Mouse (Mus musculus) MEL (cell line): ENCODE results near the gene Mettl16. TPM values are rescaled to one million over a fixed set of nuclear protein-coding genes. Genes with fewer than 3 reads are reported as not detected.

Experiments used
- DNase-seq: peaks from one replicate; pipeline ENCODE4 v3.0.0; 2011; ENCODE audit warnings: low read depth, low spot score
- H3K27ac ChIP-seq: 2 replicates; pipeline ENCODE4 v1.5.1; 2012; ENCODE audit warnings: low read depth, mild to moderate bottlenecking, control low read depth, low read length, moderate library complexity; ENCODE audit not compliant: control insufficient read depth
- H3K27me3 ChIP-seq, 2 experiments: fragments of 150-350 bp in 1 of 2; sonication (generic) in 1 of 2; 2 replicates each; pipeline ENCODE4 v1.6.1; 2012; ENCODE audit warnings: low read length in 2 of 2, mild to moderate bottlenecking in 2 of 2, improper control_type of control experiment in 1 of 2, moderate library complexity in 1 of 2; ENCODE audit not compliant: insufficient read depth in 2 of 2, control insufficient read depth in 1 of 2
- H3K36me3 ChIP-seq, 2 experiments: 2 replicates each; pipeline ENCODE4 v1.6.1; 2012 to 2014; ENCODE audit warnings: low read length in 2 of 2, improper control_type of control experiment in 1 of 2, inconsistent platforms in 1 of 2, mild to moderate bottlenecking in 1 of 2; ENCODE audit not compliant: insufficient read depth in 2 of 2, control insufficient read depth in 1 of 2
- H3K4me1 ChIP-seq, 2 experiments: fragments of 150-350 bp in 1 of 2; sonication (generic) in 1 of 2; 2 replicates each; pipeline ENCODE4 v1.6.1; 2012; ENCODE audit warnings: low read length in 2 of 2, improper control_type of control experiment in 1 of 2, mild to moderate bottlenecking in 1 of 2; ENCODE audit not compliant: insufficient read depth in 2 of 2, control insufficient read depth in 1 of 2
- H3K4me3 ChIP-seq, 2 experiments: fragments of 150-350 bp in 1 of 2; sonication (generic) in 1 of 2; 2 replicates each; pipeline ENCODE4 v1.5.1; 2012; ENCODE audit warnings: low read depth in 2 of 2, low read length in 2 of 2, mild to moderate bottlenecking in 2 of 2, moderate library complexity in 2 of 2, control low read depth in 1 of 2, improper control_type of control experiment in 1 of 2; ENCODE audit not compliant: control insufficient read depth in 1 of 2, insufficient read depth in 1 of 2
- H3K79me2 ChIP-seq: 2 replicates; pipeline ENCODE4 v1.6.1; 2012; ENCODE audit warnings: mild to moderate bottlenecking, low read length, moderate library complexity; ENCODE audit not compliant: control insufficient read depth, poor library complexity, insufficient read depth
- H3K9ac ChIP-seq: 2 replicates; pipeline ENCODE4 v1.6.1; 2012; ENCODE audit warnings: low read depth, mild to moderate bottlenecking, control low read depth, low read length, moderate library complexity; ENCODE audit not compliant: control insufficient read depth, poor library complexity, severe bottlenecking
- H3K9me3 ChIP-seq: fragments of 150-350 bp; sonication (generic); replicated peaks from 2 replicates; pipeline ENCODE4 v1.6.1; 2012; ENCODE audit warnings: mild to moderate bottlenecking, low read length, improper control_type of control experiment, moderate library complexity; ENCODE audit not compliant: insufficient read depth
- BHLHE40 ChIP-seq: IDR thresholded peaks from 2 replicates; pipeline ENCODE4 v1.6.1; 2012; ENCODE audit warnings: low read depth, mild to moderate bottlenecking, inconsistent platforms, low read length, improper control_type of control experiment, borderline replicate concordance
- CHD2 ChIP-seq: IDR thresholded peaks from 2 replicates; pipeline ENCODE4 v1.6.1; 2011; ENCODE audit warnings: low read length, improper control_type of control experiment
- CTCF ChIP-seq, 3 experiments: IDR thresholded peaks in 2 of 3; conservative IDR thresholded peaks in 1 of 3; 2 replicates each; pipeline ENCODE4 v1.5.1; 2011 to 2012; ENCODE audit warnings: low read length in 3 of 3, low read depth in 2 of 3, mild to moderate bottlenecking in 2 of 3, improper control_type of control experiment in 1 of 3, inconsistent platforms in 1 of 3, mixed read lengths in 1 of 3, moderate library complexity in 1 of 3; ENCODE audit not compliant: control insufficient read depth in 1 of 3, insufficient read depth in 1 of 3, poor library complexity in 1 of 3, severe bottlenecking in 1 of 3
- EP300 ChIP-seq, 2 experiments: IDR thresholded peaks; 2 replicates each; pipeline ENCODE4 v1.6.1; 2011; ENCODE audit warnings: improper control_type of control experiment in 2 of 2, low read length in 2 of 2, low read depth in 1 of 2, mild to moderate bottlenecking in 1 of 2
- GABPA ChIP-seq: IDR thresholded peaks from 2 replicates; pipeline ENCODE4 v1.6.1; 2012; ENCODE audit warnings: low read depth, mild to moderate bottlenecking, inconsistent platforms, low read length, improper control_type of control experiment, moderate library complexity
- HCFC1 ChIP-seq: IDR thresholded peaks from 2 replicates; pipeline ENCODE4 v1.6.1; 2012; ENCODE audit warnings: low read depth, mild to moderate bottlenecking, inconsistent platforms, low read length, improper control_type of control experiment, moderate library complexity
- KAT2A ChIP-seq: conservative IDR thresholded peaks from 2 replicates; pipeline ENCODE4 v1.6.1; 2012; ENCODE audit warnings: low read depth, low read length, improper control_type of control experiment, inconsistent platforms
- MAFK ChIP-seq: IDR thresholded peaks from 2 replicates; pipeline ENCODE4 v1.6.1; 2011; ENCODE audit warnings: low read depth, mild to moderate bottlenecking, low read length, improper control_type of control experiment, borderline replicate concordance
- MAX ChIP-seq: IDR thresholded peaks from 2 replicates; pipeline ENCODE4 v1.6.1; 2011; ENCODE audit warnings: low read length, improper control_type of control experiment
- MAZ ChIP-seq: IDR thresholded peaks from 2 replicates; pipeline ENCODE4 v1.6.1; 2012; ENCODE audit warnings: low read depth, mild to moderate bottlenecking, inconsistent platforms, low read length, improper control_type of control experiment
- MXI1 ChIP-seq: IDR thresholded peaks from 2 replicates; pipeline ENCODE4 v1.6.1; 2011; ENCODE audit warnings: mild to moderate bottlenecking, low read depth, low read length, improper control_type of control experiment
- MYC ChIP-seq: IDR thresholded peaks from 2 replicates; pipeline ENCODE4 v1.6.1; 2011; ENCODE audit warnings: low read depth, mild to moderate bottlenecking, low read length, improper control_type of control experiment, moderate library complexity
- NELFE ChIP-seq: IDR thresholded peaks from 2 replicates; pipeline ENCODE4 v1.6.1; 2011; ENCODE audit warnings: low read depth, low read length, improper control_type of control experiment
- NRF1 ChIP-seq: IDR thresholded peaks from 2 replicates; pipeline ENCODE4 v1.6.1; 2014; ENCODE audit warnings: low read depth, mild to moderate bottlenecking, inconsistent platforms, low read length, improper control_type of control experiment, moderate library complexity; ENCODE audit not compliant: poor library complexity, insufficient read depth, severe bottlenecking
- POLR2A ChIP-seq, 2 experiments: IDR thresholded peaks; 2 replicates each; pipeline ENCODE4 v1.6.1; 2011 to 2012; ENCODE audit warnings: low read length in 2 of 2, mild to moderate bottlenecking in 2 of 2, control low read depth in 1 of 2, improper control_type of control experiment in 1 of 2, low read depth in 1 of 2, moderate library complexity in 1 of 2; ENCODE audit not compliant: control insufficient read depth in 1 of 2, insufficient read depth in 1 of 2, poor library complexity in 1 of 2
- POLR2AphosphoS2 ChIP-seq: IDR thresholded peaks from 2 replicates; pipeline ENCODE4 v1.6.1; 2011; ENCODE audit warnings: low read length, improper control_type of control experiment
- POLR2AphosphoS5 ChIP-seq: IDR thresholded peaks from 2 replicates; pipeline ENCODE4 v1.6.1; 2012; ENCODE audit warnings: low read depth, borderline replicate concordance, mild to moderate bottlenecking, inconsistent platforms, low read length, moderate library complexity, mixed read lengths
- SIN3A ChIP-seq: IDR thresholded peaks from 2 replicates; pipeline ENCODE4 v1.6.1; 2012; ENCODE audit warnings: low read length, improper control_type of control experiment, inconsistent platforms
- TBP ChIP-seq: IDR thresholded peaks from 2 replicates; pipeline ENCODE4 v1.8.0; 2011; ENCODE audit warnings: low read depth, low read length, improper control_type of control experiment
- TCF12 ChIP-seq: IDR thresholded peaks from 2 replicates; pipeline ENCODE4 v1.6.1; 2014; ENCODE audit warnings: low read depth, mild to moderate bottlenecking, inconsistent platforms, low read length, improper control_type of control experiment, moderate library complexity
- UBTF ChIP-seq: IDR thresholded peaks from 2 replicates; pipeline ENCODE4 v1.6.1; 2012; ENCODE audit warnings: low read depth, mild to moderate bottlenecking, inconsistent platforms, low read length, improper control_type of control experiment, moderate library complexity, borderline replicate concordance; ENCODE audit not compliant: insufficient read depth
- USF2 ChIP-seq, 2 experiments: IDR thresholded peaks; 2 replicates each; pipeline ENCODE4 v1.6.1; 2011 to 2012; ENCODE audit warnings: improper control_type of control experiment in 2 of 2, low read length in 2 of 2, borderline replicate concordance in 1 of 2, inconsistent platforms in 1 of 2, low read depth in 1 of 2, mild to moderate bottlenecking in 1 of 2; ENCODE audit not compliant: insufficient read depth in 1 of 2
- ZMIZ1 ChIP-seq: IDR thresholded peaks from 2 replicates; pipeline ENCODE4 v1.6.1; 2012; ENCODE audit warnings: low read depth, mild to moderate bottlenecking, inconsistent platforms, low read length, improper control_type of control experiment, moderate library complexity
- polyA plus RNA-seq, 2 experiments: library from polyadenylated mRNA; stranded (reverse) in 1 of 2; unstranded in 1 of 2; fragments of >175 nt in 1 of 2; fragments of >200 nt in 1 of 2; gene quantifications; 2 replicates each; pipeline versions ENCODE4 v1.2.1 to v1.2.4; 2012; ENCODE audit warnings: low replicate concordance in 2 of 2, low read depth in 1 of 2; ENCODE audit not compliant: insufficient read length in 2 of 2, insufficient read depth in 1 of 2, missing spikeins in 1 of 2
- total RNA-seq: library from RNA; depleted of rRNA; stranded (reverse); fragments of 300-350 nt; gene quantifications from 2 replicates; pipeline ENCODE4 v1.2.3, GENCODE M21; 2012; rRNA removed

The Mettl16 gene
- 110 and 116 TPM in 2 replicates for total RNA-seq
- 10 to 100 TPM in 1 of 2 experiments, not detected in 1; 76.3 TPM for polyA plus RNA-seq

DNA sequence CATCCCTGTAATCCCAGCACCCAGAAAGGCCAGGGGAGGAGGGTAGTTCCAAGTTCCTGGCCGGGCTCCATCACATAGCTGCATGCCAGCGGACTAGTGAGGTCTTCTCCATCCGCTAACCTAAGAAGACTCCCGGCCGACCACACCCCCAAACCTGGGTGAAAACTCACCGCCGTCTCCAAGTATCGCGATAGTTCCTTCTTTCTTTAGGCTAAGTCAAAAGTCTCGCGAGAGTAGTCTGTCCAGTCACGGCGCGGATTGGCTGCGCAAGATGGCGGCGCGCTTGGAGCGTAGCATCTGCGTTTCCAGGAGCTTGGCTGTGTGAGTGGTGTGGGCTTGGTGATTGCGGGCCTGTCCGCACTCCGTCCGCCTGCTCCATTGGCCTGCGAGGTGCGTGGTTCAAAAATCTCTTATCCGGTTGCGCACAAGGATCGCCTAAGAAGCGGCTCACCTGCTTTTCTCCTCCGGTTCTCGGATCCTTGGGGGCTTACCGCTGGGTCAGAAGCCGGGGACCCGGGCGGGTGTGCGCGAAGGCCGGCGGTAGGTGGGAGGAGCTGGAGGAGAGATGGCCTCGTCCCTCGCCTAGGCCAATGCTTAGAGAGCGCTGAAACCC lies at the start of gene Mettl16:
Mettl16 (plus strand) TSS at position 236 of the 613 bp plus-strand sequence.
- peaks cover 10 to 26% of the 10 kb centered on the region in 2 experiments; a peak in 3 of 4 replicates for H3K4me1 ChIP-seq
- peak within 1 kb of the TSS; percentile 68 to 78 for H3K4me3 ChIP-seq
- no peak for TF ChIP-seq EP300 (IDR thresholded peaks at IDR 0.05; ENCODE audit: low read depth in 1 of 2, low read length in 2 of 2)
- TF ChIP-seq MAX: peak; percentile 0
- peak; percentile 96; the same call in 1 of the 2 replicates for TF ChIP-seq UBTF
- no peak for TF ChIP-seq USF2 (IDR thresholded peaks at IDR 0.05; ENCODE audit: borderline replicate concordance in 1 of 2, insufficient read depth in 1 of 2, low read depth in 1 of 2, low read length in 2 of 2)
- TF ChIP-seq CTCF (IDR thresholded peaks at IDR 0.05 in 2 of 3, conservative IDR thresholded peaks at IDR 0.05 in 1 of 3; ENCODE audit: control insufficient read depth in 1 of 3, insufficient read depth in 1 of 3, low read depth in 2 of 3, low read length in 3 of 3, poor library complexity in 1 of 3, severe bottlenecking in 1 of 3): no peak
- TF ChIP-seq MXI1: peak; percentile 85
- TF ChIP-seq MAFK: no peak
- TF ChIP-seq MAZ: 0 out of 2 replicates have a peak, but pooled peaks have one; percentile 52
- TF ChIP-seq HCFC1: peak; percentile 90
- TF ChIP-seq TCF12: peak; percentile 82
- peak; percentile 89 for TF ChIP-seq ZMIZ1
- TF ChIP-seq NELFE: peak; percentile 97
- TF ChIP-seq KAT2A: peak; percentile 60; the same call in 1 of the 2 replicates
- TF ChIP-seq POLR2AphosphoS2: peak; percentile 92
- peak; percentile 85 to 98 for TF ChIP-seq POLR2A (IDR thresholded peaks at IDR 0.05; ENCODE audit: control insufficient read depth in 1 of 2, insufficient read depth in 1 of 2, low read depth in 1 of 2, low read length in 2 of 2, poor library complexity in 1 of 2)
- peak; percentile 70 for TF ChIP-seq NRF1
- TF ChIP-seq CHD2: peak; percentile 99
- no peak for TF ChIP-seq BHLHE40
- no peak for TF ChIP-seq GABPA
- TF ChIP-seq TBP: peak; percentile 97
- TF ChIP-seq POLR2AphosphoS5: peak; percentile 49; the same call in 1 of the 2 replicates
- no peak for TF ChIP-seq MYC
- peak; percentile 86 for TF ChIP-seq SIN3A
- no peaks in the 10 kb centered on the region for H3K9me3 ChIP-seq
- H3K27ac ChIP-seq: peak within 1 kb of the TSS; percentile 83
- H3K79me2 ChIP-seq: peaks cover 44% of the 10 kb centered on the region
- DNase-seq: peak; percentile 100
- H3K27me3 ChIP-seq: no peaks in the 10 kb centered on the region
- peak within 1 kb of the TSS; percentile 84 for H3K9ac ChIP-seq
- peaks cover 11 to 34% of the 10 kb centered on the region in 2 experiments for H3K36me3 ChIP-seq
